Mouse (Mus musculus) kidney, postnatal 25 days (tissue): ENCODE results near the gene Ppm1h.
"Not testable (repeated sequence)": the region's sequence is repeated elsewhere in the genome, so short reads cannot be mapped to it uniquely, and the experiment has no call there.

Experiments
- DNase-seq, 2 experiments: peaks; one replicate each; pipeline ENCODE4 v3.0.0; 2021; ENCODE audit warnings: mixed read lengths in 2 of 2

The Ppm1h gene

DNA sequence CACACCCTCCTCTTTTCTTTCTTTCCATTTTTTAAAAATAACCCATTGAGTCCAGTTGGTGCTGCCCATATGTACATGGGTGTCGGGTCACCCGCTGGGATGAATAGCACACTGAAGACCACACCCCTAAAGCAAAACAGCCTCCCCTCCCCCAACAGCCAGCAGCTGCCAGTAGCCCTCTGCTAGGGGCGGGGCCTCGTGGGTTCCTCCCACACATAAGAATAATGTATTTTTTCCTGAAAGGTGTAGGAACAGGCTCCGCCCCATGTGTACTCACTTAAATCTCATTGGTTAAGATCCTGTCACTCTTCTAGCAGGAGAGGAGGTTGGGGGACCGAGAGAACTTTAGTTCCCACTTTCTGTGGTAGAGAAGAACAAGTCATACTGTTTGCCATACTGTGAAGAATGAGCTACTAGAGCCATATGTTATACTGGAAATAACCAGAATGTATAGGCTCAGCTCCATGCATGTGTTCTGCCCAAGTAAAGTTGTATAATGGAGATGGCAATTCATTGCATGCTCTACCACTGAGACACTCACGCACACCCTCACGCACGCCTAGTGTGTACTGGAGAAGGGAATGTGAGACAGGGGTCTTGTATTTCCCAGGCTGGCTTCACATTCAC, 231.0 kb downstream of the Ppm1h start:
- no peak for DNase-seq

DNA sequence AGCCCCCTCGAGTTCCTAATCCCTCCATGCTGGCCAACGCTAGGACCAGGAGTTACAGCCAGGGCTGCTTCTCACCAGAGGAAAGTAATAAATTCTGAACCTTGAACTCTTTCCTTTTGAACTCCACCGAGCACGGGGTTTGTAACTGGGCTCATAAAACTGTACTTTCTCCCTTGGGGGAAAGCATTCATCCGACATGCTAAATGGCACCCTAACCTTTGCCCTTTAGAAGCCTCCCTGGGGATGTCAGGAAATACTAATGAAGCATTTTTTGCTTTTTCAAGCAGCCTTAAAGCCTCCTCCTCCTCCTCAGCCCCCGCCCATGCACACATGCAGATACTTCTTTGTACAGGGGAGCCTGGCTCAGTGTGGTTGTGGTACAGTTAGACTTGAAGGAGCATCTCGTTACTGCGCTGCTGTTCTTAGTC, 232.2 kb downstream of the Ppm1h start:
- DNase-seq, result peak; percentile 71 to 79

DNA sequence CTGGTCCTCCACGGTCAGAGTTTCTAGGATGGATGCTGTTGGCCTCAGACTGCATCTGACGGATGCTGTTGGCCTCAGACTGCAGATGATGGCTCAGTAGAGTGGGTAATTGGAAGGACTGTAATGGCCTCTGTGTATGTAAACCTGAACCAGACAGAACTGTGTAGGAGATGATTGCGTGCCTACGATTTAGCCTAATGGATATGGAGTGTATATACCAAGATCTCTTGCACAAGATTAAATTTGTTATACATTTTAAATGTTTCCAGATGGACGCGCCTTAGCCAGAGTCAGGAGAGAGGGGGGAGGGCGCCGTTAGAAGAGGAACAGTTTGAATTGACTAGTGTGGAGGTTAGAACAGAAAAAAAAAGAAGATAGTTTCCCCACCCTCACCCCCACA, 233.1 kb downstream of the Ppm1h start:
- DNase-seq, result no peak

DNA sequence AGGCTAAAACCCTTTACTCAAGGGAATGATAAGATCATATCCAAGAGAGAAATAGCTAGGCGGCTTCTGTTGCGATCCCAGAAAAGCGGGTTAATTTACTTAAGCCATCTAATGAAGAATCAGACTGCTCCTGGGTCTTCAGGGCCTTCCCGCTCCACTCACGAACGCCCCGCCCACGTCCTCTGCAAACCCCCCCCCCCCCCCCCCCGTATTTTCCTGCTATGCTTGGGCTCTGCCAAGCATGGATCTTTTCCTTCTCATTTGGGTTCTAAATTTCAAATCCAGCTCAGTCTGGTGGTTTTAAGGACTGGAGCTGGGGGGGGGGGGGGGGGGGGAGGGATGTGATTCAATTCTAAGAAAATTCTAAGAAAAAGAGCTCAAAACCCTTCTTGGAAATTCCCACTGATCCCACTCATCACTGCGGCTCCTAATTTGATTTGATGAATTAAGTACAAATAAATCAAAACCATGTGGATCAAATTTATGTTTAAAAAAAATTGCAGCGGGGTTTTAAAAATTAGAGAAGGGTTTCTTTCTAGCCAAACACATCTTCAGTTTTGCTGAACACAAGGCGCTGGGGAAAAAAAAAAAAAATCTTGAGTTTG, 233.6 kb downstream of the Ppm1h start:
- DNase-seq, result no peak

DNA sequence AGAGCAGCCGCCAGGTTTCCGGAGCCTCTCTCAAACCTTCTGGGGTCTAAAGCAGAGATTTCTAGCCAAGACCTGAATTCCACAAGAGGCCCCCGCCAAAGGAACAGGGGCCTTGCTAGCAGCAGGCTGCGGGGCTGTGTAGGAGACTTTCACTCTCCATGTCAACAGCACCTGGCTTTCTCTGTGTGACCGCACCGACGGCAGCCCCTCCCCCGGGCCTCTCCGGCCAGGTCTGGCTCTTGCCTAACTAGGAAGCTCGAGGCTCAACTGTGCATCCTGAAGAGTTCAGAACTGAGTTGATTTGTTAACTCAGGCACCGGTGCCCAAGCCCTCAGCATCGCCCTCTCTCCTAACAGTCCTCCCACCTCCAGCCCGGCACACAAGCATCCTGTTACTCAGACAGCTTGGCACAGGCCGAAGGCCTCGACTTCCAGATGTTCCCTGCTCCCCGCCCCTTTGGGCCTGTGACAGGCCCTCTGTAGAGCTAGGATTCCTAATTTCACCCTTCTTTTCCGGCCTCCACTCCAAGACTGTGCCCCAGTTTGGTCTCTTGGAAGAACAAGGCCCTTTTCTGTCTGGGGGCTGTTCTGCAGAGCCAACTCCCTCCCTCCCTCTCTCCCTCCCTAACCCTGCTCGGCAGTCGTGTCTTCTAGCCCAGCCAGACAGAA, 234.3 kb downstream of the Ppm1h start:
- DNase-seq, result peak; percentile 60 to 75

DNA sequence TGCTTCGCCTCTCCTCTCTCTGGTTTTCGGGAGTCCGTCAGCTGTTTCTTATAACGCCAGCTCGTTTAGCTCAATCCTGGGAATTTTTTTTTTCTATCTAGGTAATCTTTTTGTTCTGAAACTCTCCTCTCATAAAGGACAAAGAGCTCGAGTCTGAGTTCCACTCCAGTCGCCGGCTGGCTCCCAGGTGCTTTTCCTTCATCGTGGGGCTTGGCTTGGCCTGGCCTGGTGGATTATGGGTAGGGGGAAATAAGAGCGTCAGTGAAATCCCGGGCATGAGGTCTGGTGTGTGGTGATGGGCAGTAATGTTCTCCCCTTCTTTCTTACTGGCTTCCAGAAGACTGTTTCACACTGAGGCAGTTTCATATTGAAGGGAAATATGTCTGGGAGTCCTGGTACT, 234.8 kb downstream of the Ppm1h start:
- DNase-seq, result no peak

DNA sequence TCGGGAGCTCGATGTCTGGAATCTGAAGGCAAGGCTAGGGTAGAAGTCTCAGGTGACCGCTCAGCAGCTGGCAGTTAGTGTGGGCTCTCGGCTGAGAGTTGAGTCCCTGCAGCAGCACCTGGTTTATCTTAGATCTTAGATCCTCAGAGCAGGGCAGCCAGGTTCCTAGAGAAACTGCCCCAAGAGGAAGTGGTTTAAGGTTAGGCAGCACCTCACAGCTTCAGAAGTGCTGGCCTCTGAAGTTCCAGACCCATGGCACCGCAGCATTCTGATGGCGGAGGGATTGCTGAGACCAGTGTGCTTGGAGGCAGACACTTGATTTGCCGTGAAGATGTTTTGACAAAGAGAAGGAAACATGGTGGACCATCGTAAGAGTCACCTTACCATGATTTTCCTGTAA, 237.3 kb downstream of the Ppm1h start:
- no peak for DNase-seq

DNA sequence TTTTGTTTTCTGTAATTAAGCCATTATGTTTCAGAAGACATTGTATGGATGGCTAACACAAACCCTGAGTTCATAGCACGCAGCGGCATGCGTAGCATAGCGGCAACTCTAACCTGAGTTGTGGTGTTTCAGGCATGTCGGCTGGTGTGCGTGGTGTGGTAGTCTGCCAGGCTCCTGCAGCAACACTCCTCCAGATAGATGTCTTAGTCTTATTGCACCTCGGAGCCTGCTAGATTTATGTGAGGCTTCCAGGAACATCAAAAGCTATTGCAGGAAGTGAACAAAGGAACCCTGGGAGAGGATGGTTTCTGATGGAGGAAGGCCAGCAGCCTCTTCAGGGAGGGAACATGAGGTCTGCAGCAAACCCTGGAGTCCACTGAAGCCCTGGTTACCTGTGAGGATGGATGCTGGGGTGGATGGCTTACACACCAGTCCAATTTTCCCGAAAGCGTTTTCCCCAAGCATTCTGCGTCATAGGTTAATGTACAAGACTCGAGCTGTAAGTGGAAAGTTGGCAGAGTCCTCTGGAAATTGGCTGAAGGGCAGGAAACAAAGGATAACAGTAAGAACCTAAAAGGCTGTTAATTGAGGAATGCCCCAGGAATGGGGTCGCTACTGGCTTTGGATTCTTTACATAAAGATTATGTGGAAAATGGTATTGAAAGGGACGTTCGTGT, 239.2 kb downstream of the Ppm1h start:
- no peak for DNase-seq

DNA sequence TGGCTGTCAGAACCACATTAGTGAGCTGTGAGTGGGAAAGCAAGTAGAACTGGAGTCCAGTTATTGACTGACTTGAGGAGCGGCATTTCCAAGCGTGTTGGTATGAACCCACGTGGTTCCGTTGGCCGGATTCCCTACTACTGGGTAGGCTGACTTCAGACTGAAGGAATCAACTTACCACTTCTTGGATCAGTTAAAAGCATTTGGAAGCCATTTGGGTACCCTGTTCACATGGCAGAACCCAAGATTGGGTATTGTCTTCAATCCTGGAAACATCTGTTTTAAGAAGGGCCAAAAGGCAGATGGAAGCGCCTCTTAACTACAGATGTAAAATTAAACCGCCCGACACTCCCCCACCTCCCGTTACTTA, 239.7 kb downstream of the Ppm1h start:
- DNase-seq, result no peak

DNA sequence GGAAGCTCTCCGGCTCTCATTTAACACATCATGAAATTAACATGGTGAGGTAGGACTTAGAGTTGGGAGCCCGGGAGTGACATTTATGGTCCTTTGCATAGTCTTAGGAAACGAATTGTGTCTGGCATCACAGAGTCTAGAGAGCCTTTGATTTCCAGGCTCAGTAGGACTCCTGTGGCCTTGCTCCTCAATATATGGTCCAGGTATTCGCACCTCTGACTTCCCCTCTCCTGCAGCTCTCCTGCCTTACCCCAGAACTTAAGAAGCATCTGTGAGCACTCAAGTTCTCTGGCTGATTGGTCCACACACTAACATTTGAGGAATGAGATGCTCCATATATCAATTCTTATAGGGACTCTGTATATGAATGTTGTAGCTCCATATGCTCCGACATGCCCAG, 240.2 kb downstream of the Ppm1h start:
- no peak for DNase-seq

DNA sequence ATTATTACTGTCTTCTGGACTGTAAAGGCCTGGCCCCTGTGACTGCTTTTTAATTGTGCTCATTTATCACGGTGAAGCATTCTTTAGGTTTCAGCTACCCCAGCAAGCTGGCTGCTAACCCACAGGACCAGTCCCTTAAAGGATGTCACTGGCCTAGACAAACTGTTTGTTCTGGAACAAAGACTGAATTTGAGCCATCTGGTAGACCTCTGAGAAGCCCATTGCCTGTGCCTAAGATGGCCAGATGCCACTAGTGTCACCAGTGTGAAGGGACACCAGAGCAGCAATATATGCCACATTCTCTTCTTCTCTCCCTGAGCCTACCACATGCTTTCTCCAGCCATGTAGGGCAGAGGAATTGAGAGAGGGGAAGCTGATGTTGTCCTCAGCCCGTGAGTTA, 240.9 kb downstream of the Ppm1h start:
- DNase-seq, result no peak

DNA sequence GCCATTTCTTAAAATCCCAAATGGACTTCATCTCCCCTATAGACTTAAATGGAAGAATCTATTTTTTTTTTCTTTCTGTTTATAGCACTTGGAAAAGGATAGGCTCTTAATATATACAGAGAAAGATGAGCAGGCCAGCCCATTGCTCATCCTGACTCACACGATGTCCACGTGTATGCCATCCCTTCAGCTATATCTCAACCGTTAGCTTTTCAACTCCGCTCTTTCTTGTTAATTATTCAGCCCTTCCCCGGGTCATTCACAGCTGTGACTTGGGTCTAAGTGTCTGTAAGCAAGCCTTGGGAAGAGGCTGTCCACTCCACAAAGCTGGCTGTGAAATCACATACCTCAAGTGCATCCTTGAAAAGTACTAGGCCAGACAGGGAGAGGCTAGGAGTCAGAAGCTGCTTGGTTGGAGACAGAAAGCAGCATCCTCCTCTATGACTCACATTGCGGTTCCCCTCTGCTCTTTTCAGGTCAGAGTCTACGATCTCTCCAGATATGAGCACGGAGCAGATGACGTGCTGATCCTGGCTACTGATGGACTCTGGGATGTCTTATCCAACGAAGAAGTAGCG, 241.7 kb downstream of the Ppm1h start:
- DNase-seq, result no peak

DNA sequence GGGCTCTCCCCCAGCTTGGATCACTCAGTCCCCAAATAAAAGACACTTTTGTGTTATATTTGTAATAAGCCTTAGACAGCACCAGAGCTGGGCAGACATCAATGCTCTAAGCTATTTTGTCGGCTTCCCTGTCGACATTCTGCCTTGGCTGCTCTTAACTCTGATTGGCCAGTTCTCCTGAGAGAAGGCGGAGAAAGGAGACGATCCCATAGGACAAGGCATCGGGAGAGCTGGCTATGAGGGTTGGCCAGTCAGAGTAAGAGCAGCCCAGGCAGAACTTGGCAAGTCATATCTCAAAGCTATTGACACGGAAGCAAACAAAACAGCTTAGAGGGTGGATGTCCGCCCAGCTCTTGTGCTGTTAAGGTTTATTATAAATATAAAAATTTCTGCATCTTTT, 243.7 kb downstream of the Ppm1h start:
- no peak for DNase-seq

DNA sequence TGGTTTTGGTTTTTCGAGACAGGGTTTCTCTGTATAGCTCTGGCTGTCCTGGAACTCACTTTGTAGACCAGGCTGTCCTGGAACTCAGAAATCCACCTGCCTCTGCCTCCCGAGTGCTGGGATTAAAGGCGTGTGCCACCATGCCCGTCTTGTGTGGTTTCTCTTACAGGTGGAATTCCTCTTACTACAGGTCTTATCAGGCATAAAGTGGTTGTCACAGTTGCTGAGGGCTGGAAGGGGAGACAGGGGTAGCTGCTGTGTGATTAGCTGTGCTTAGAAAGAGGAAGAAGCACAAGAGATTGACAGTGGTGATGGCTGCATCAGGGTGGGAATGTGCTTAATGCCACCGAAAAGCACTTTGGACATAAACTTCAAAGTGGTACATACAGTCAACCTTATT, 246.0 kb downstream of the Ppm1h start:
- not testable (repeated sequence) for DNase-seq

DNA sequence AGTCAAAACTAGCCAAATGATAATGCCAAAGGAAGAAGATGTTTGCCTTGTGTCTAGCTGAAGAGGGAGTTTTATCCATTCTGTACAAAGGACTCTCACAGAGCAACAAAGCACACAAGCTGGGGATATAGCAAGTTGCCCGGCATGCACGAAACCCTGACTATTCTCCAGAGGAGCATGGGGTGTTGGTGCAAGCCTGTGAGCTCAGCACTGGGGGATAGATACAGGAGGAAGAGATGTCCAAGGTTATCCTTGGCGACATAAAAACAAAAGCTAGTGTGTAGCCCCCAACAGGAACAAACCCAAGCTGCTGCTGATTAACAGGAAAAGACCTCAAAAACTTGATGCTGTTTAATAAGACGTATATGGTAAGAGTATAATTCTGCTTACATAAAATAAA, 247.7 kb downstream of the Ppm1h start:
- no peak for DNase-seq

DNA sequence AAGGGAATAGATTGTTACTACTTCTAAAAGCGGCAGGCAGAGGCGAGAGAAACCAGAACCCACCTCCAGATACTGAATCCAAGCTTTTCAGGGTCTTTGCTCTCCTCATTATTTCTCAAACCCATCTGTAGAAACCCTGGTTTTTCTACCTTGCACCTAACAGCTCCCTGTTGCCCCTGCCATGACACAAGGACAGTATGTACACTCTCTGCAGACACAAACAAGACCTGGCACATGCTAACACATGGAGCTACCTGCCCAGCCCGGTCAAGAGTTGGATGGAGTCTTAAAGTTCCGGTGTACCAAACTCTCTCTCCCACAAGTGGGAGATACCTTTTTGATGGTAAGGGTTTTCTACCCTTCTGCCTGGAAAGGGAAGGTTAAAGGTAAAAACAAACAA, 252.0 kb downstream of the Ppm1h start:
- no peak for DNase-seq

DNA sequence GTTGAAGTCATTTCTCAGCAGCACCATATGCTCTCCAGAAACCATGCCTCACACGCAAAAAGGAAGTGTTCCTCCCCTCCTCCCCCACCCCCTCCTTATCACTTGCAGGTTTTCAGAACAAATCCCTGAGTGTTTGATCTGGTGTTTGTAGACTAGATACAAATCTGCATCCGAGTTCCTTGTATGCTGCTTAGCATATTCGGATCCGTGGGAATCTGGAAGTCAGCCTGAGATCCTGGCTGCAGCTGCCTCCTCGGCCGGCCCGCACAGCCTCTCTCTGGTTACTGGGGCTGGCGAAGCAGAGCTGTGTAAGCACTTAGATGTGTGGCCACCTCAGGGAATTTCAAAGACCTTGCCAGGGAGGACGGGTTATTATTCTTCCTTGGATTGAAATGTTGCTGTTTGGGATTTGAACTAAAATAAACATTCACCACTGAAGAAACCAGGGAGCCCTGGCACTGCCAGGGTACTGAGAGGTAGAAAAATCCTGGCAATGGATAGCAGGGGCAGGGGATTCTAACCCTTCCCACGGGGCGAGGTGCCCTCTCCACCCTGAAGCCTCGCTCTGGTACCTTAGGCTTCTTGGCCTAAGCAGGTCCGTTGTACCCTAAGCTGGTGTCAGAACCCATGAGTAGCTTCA, 252.8 kb downstream of the Ppm1h start:
- peak; percentile 40 to 80 for DNase-seq

DNA sequence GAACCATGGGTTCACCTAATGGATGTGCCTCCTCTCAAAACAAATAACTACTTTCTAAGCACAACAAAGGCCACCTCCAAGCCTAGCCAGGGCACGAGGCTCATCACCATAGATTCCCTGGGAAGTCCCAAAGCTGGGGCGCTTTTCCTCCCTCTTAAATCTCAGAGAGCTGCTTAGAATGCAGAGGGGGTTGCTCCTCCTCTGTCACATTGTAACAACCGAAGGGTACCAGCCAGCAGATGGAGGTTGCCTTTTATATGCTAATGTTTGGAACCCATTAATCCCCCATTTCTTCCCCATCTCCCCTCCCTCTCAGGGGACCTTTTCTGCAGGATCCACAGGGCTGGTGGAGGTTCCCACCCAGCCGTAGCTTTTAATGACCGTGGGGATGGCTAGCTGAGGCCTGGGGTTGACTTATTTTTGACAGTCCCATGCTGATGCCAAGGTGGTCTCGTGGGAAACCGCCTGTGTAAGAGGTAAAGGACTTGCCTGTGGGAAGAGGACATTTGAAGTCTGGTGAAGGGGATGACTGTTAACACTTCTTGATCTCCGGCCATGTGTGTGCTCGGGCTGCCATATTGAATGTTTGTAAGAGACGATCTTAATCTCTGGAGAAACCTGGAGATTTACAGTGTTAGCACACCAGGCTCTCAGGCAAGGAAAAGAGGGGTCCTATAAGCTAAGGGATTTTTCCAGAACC, 253.4 kb downstream of the Ppm1h start:
- DNase-seq, result no peak

DNA sequence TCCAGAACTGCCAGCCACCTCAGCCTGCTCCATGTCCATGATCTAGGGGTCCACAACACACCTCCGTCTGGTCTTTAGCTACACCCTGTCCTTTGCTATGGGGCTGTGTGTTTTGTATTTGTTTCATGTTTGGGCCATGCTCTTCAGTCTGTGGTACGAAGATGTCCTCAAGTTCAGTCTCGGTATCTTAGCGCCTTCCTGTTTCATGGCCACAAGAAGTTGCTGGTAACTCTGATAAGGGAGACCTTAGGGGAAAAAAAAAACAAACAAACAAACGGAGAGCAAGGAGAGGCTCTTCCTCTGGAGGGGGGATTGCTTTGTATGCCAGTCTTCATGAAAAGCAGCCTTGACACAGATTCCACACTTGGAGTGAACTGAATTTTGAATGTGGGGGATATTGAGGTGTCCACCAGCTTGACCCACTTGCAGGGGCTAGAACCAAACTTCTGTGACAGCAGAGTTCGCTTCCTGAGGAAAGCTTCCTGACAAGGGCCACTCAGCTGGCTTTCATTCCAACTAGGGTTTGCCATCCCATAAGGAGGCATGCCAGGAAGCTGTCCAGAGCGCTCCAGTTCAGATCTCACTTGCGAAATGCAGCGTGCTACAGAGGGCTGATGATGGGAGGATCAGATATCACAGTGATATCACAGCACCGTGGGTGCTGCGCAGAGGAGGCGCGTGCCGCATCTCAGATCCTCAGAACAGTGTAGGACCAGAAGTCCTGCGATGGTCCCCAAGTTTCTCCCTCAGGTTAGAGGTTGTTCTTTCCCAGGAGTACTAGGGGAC, 254.7 kb downstream of the Ppm1h start:
- no peak for DNase-seq

DNA sequence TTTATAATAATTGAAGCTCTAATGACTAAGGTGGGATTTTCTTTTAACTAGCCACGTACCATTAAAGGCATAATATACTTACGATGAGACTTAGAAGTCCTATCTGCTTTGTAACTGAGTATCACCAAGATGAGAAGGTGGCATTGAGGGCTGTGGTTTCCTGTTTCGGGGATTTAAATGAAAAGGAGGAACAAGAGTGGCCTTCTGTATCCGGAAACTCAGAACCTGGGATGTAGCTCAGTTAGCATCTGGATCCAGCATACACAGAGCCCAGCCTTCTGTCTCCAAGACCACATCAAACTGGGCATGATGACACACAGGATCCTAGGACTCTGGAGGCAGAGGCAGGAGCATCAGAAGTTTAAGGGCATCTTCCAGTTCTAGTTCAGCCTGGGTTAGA, 256.8 kb downstream of the Ppm1h start:
- not testable (repeated sequence) for DNase-seq

DNA sequence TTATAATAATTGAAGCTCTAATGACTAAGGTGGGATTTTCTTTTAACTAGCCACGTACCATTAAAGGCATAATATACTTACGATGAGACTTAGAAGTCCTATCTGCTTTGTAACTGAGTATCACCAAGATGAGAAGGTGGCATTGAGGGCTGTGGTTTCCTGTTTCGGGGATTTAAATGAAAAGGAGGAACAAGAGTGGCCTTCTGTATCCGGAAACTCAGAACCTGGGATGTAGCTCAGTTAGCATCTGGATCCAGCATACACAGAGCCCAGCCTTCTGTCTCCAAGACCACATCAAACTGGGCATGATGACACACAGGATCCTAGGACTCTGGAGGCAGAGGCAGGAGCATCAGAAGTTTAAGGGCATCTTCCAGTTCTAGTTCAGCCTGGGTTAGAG, 258.8 kb downstream of the Ppm1h start:
- DNase-seq, result not testable (repeated sequence)

DNA sequence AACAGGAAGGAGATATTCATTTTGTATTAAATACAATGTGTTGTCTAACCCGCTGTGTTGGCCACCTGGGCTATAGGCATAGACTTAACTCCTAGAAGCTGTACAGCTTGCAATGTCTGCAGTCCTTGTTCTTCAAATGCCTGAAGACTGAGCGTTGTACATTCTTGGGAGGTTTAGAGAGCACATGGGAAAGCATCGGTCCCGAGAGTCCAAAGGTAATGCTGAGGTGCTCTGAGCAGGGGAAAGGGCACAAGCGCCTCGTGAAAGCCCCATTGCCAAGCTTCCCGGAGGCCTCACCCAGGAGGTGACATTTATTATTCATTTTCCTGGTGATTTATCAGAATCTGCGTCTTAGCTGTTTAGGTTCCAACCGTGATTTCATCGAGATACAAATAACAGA, 261.0 kb downstream of the Ppm1h start:
- DNase-seq, result peak; percentile 48 to 66
